Mouse (Mus musculus) adipocyte (in vitro differentiated cells): ENCODE measurements around the gene Nkain2.

ENCODE experiments used
- DNase-seq: peaks from one replicate; pipeline ENCODE4 v3.0.0-alpha.2; 2016; ENCODE audit warnings: low spot score

Gene Nkain2

DNA sequence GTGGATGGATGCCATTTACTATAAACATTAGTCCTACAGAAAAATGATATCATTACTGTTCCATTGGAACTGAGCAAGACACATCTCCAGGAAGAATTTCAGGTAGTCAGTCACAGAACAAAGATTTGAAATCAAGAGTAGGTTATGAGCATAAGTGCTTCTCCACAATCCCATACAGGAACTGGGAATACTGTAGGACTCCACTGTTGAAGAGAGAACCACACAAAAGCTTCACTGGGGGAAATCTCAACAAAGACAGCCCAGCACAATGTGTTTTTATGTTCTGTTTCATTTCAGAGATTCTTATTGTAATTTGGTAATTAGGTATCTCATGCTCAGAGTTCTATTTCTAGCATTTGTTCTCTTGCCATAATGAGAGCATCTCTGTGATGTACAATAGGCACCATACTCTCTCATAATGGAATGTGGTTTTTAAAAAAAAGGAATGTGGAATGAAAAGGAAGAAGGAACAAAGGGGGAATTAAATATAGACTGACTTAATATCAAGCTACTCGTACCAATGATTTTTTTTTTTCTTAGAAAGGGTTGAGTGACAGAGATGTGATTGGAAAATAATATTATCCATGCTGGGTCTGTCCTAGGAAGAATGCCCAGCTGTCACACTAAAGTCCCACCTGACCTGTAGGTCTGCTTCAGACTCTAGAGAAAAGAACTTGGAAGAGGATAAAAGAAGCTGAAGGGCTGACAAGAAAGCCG is 313.5 kb downstream of the Nkain2 start:
- no peak for DNase-seq

DNA sequence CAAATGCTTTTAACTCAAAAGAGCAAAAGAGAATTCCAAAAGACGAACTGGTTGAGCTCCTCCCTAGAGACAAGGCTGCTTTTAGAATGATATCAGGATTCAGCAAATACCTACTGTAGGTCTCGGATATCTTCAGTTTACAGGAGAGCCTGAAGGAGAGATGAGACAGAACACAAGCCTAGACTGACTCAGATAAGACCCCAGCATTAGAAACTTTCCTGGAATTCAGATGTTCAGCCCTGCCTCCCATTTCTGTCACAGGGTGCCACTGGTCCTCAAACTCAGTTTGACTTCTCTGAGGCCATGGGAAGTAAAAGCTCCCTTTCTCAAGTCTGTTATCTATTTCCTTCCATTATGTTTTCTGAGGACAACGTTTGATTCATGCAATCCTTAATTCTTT is 332.6 kb downstream of the Nkain2 start:
- DNase-seq: no peak

DNA sequence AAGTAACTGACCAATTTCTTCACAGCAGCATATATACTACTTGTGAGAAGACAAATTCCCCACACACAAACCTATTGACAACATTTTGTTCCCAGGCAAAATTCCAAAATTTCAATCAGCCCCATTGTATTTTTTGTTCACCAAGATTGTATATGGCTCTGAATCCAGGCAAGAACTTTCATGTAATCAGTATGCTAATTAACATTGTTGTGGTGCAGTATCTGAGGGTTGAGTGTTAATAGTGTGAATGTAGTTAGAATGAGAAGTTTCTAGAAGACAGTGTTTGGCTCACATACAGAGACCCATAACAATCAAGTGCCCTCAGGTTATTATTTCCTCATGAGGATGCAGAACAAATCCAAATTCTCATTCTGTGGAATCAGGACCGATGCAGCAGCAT is 354.2 kb downstream of the Nkain2 start:
- DNase-seq: no peak

DNA sequence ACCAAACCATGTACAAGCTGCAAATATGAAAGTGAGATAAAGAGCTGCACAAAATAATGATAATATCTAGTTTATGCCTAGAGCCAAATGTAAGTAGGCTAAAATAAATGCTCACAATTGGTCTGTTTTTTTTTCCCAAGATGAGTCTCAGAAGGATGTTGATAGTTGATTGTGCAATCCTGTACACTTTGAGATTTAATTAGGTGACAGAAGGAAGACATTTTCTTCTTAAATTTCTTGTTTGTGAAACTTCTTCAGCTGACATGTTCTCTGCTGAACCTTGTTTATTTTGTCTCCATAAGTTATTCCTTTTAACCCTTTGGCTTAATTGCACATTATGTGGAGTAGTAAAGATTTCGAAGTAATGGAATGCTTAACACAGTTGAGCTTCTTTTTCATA is 379.4 kb downstream of the Nkain2 start:
- no peak for DNase-seq

DNA sequence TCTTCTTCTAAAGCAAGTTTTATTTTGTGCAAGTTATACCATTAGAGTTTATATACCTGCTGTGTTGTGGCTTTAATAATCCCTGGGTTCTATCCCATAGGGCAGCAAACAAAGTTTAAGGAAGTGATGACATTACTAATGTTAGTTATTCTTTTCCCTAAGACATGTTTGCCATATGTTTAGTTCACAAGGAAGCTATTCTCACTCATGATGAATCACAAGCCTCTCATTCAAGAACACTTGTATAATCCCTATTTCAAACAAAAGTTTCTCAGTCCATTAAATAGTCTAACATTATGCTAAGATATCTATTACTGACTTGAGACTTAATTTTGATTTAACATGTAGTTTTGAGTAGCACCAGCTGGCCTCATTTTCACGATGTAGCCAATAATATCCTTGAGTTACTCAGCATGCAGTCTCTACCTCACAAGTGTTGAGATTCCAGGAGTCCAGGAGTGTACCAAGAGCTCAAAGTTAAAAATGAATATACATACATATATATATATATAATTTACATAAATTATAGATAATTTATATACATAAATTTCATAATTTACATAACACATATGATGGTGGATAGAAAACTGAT is 395.6 kb downstream of the Nkain2 start:
- DNase-seq: no peak

DNA sequence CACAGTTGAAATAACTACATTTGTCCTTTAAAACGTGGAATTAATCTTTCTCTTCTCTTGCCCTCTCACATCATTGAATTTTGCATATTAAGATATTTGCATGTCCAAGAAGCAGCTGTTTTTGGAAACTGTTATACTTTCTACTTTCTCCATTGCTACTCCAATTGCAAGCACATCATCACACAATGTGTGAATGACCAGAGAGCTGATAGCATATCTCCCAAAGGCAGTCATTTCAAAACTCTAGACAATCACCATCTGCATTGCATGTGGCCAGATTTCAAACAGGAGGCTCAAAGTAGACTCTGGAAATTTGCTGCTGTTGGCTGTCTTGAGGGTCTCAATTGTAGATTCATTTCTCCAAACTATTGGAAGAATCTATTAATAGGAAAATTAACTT is 396.7 kb downstream of the Nkain2 start:
- no peak for DNase-seq

DNA sequence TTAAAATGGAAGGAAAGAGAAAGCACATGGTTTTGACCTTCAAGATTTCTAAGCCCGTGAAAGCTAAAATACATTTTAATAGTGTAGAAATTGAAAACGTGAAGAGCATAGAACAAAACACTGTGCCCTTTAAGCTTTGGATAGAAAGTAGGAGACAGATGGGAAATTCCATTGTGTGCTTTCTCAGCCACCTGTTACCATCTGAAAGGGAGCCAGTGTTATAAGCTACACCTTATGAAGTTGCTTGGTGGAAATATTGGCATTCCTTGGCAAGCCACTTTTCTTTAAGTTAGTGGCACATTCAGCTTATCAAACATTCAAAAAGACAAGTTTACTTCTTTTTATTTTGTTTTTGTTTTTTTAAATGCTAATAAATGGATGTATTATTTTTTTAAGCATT is 427.5 kb downstream of the Nkain2 start:
- DNase-seq: no peak

DNA sequence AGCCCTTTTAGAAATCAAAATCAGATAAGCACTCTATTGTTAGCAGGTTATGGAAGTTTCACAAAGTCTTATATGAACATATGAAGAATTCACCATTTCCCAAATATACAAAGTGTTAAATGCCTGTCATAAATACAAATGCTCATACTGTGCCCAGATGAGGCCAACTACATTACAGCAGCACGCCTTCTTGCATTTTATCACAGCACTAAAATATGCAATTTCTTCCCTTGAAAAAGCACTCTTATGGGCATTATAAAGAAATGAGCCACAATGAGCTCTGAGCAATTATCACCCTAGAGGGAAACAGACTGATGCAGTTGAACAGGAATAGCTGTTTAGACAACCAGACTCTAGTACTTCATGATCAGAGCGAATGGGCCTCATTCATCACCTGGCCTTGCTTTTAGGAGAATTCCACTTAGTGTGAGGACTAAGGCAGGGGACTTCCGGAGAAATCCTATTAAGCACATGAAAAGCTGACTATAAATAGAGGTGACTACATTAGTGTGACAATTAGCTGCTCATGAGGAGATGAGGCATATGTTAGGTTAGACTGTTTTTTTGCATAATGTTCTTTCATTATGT is 450.2 kb downstream of the Nkain2 start:
- DNase-seq: no peak

DNA sequence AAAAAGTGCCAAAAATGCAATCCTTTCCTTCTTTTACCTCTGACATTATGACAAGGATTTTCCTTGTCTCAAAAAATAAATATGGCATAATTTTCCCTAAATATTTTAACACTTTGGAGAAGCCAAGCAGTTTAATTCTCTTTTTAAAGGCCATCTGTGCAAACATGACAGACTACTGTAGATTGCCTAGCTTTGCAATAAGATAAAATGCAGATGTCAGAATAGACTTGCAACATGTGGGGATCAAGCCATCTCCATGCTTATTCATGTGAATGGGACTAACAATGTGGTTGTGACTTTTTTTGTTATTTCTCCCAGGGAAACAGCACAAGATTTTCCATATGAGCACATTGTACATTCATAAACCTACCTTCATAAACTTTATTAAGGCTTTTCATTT is 476.0 kb downstream of the Nkain2 start:
- no peak for DNase-seq

DNA sequence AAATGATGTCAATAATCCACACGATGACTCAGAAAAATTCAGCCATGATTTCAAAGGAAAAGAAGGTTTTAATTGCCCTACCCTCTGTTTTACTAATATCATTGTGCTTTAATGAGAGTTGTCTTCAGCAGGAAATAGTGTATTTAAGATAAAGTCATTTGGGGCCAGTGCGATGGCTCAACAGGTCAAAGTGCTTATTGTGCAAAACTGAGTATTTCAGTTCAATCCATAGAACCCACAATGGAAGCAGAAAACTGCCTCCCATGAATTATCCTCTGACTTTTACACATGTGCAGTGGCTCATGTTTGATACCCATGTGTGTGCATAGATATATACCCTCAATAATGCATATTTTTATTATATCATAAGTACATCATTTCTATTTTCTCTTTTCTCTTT is 478.9 kb downstream of the Nkain2 start:
- DNase-seq: no peak

DNA sequence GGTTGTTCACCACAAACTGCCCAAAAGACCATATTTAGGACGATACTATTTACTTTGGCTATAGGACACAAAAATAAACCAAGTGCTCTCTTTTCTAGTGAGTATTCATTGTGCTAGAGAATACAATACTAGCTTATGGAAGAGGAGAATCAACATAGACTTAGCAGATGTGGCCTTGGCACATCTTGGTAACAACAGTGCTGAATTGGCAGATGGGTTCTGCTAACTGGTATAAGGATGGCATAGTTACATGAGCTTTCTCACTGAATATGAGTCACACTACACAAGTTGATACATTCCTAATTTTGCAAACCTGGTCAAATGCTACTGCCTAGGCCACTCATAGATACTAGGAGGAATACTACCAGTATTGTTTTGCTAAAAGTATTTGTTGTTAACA is 489.3 kb downstream of the Nkain2 start:
- no peak for DNase-seq

DNA sequence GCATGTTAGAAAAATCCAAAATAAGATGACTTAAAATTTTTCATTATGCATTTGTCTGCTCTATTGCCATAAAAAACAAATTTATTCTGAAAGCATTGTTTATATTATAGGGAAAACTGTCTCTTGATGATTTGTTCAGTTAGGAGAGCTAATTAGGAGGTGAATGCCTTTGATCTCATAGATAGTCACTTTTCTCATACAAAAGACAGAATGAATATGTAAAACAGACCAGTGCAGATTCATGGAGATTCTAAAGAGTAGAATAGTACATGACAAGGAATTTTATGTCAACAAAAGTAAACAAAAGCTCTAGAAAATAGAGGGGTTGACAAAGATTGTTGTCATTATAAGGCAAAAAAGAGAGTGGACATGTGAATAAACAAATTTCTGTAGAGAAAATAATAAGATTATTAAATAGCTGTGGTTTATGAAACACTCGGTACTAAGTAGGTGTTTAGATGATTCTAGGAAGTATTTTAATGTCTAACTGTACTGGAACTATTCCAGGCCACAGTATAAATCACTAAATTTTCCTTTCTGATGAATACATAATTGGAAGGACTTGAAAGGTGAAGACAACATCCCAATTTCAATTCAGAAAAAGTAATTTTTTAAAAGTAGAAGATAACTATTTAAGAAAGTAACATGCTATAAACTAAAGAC is 496.3 kb downstream of the Nkain2 start:
- DNase-seq: no peak

DNA sequence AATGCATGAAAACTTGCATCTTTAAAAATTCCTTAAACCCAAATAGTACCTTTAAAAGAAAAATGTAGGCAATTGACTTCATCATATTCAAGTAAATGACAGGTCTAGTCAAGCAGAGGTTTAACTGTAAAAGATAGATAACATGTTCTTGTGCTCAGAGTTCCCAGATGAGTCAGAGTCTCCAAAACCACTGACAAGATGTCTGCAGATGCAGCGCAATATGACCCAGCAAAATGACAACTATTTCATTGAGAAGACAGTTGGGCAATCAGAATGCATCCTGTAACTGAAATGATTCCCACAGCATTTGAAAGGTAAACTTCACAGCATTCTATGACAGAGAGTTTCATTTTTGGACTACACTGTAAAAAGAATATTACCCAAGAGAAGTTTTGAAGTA is 496.9 kb downstream of the Nkain2 start:
- no peak for DNase-seq

DNA sequence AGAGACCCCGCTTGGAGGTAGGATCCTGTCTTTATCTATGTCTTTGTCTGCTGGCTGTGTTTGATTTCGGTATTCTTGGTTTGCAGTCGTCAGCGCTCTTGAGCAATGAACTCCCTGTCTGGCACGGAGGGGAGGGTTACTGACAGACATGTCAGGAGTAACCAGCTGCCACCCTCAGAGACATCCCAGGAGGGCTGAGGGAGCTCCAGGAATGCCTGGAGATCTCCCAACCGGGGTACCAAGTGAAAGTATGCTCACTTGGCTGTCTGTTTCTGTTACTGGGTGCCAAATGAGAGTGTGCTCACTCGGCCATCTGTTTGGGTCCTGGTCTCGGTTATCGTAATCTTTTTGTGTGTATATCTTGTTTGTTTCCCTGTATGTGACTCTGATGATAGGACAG is 577.5 kb downstream of the Nkain2 start:
- no peak for DNase-seq

DNA sequence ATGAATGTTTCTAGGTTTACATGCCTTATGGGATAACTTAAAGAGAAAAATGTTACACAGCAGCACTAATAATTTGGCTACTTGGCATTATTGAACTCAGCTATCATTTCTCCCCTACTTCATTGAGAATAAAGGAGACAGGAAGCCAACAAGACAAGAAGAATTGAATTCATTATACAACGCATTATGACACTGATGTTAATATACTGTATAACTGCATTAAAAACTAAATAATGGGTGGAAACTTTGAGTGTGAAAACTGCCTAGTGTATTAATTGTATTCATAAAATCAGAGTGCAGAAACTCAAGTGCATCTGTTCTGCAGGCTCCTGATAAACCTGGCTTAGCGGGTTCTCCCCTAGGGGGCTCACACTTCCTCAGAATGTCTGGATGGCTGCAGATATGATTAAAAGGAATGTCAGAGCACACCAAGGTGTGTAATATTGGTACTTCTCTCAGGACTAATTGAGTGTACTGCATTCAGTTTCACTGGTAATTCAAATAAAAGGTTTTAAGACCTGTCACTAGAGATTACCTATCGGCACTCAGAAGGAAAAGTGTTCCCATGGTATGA is 589.2 kb downstream of the Nkain2 start:
- DNase-seq: no peak

DNA sequence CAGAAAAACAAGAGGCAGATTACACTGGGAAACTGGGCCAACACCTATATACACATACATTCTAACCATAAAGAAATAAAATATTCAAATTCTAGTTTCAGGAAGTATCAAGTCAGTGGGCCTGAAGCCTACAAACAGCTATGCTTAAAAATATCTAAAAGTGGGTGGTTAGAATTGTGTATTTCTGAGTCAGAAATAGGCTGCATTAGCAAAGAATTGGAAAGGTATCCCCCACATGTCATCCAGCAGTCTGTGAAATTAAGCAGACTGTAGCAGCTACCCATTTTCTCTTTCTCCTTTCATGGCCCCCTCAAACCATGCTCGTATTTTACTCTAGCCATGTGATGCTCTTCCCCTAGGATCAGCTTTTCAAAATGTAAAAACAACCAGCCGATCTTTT is 599.8 kb downstream of the Nkain2 start:
- DNase-seq: no peak

DNA sequence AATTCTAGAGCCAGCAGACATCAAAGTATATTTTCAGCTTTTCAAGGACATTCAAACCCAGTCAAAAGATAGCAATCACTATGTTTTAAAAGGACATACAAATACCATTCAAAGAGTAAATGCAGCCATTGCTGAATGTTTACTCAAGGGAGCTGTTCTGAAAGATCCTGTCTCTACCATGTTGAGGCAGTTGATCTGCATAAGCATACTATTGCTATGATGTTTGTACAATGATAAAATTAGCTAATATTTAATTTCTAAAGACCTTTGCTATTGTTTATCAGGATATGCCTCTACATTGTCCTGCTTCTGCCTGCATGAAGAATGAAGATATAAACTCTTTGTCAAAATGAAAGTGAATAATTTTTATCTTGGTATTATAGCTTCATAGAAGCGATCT is 606.6 kb downstream of the Nkain2 start:
- DNase-seq: no peak

DNA sequence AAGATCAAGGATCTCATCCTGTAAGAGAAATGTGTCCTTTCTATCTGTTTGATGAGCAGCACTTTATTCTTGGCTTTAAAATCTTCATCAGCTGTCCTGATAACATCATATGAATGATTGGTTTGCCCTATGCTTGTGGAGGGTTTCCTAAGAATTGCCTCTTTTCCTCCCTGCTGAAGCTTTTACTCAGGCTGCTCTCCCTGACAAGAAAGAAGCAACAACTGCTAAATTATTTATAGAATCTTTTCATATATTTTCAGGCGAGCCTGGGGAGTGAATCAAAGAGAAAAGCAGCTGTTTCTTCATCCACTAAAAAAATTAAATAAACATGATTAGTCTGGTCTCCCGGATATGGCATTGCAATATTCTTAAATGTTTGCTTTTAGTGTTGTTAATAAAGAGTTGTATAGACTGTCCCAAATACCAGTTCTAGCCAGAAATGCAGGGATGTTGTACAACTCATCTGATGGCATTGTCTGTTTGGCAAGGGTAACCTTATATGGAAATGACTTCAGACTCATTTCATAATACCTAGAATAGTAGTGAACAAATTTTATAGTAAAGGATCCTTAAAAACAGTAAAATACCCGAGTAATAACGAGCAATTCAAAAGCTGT is 646.9 kb downstream of the Nkain2 start:
- DNase-seq: no peak

DNA sequence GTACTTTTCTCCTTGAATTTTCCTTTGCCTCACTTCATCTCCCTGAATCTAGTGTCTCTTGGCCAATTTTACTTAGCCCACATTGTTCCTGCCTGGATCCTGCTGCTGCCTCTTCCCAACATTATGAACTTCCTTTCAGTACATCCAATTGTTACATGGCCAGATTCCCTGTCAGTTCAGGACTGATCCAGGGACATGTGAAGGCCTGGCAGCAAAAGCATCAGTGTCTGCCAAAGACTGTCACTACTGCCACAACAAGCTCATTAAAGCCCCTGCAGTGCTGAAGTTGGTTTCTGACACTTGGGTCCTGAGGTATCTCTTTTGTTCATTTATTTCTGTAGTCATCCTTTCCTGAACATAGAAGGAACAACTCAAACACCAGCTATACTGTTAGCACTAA is 649.1 kb downstream of the Nkain2 start:
- peak; percentile 2 for DNase-seq

DNA sequence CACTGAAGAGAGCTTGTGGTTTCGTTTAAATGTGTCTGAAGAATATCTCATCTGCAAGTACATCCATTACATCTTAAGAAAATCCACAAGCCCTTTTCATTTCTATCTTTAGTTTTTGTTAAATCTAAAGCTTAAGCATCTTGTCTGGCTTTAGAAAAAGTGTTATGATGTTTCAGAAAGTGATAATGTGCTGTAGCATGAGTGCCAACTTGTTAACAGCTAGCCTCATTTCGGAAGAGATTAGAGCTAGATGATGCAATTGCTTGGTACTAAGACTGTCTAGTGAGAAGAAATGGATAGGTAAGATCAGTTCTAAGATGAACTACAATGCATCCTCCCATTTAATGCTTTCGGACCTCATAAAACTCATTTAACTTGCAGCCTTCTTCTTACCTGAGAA is 707.3 kb downstream of the Nkain2 start:
- DNase-seq: no peak

DNA sequence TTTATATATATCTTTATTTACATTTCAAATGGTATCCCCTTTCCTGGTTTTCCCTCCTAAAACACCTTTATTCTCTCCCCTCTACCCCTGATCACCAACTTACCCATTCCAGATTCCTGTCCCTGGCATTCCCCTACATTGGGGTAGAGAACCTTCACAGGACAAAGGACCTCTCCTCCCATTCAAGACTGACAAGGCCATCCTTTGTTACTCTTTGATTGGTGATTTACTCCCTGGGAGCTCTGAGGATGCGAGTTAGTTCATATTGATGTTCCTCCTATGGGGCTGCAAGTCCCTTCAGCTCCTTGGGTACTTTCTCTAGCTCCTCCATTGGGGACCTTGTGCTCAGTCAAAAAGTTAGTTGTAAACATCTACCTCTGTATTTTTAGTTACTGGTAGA is 798.9 kb downstream of the Nkain2 start:
- no peak for DNase-seq

DNA sequence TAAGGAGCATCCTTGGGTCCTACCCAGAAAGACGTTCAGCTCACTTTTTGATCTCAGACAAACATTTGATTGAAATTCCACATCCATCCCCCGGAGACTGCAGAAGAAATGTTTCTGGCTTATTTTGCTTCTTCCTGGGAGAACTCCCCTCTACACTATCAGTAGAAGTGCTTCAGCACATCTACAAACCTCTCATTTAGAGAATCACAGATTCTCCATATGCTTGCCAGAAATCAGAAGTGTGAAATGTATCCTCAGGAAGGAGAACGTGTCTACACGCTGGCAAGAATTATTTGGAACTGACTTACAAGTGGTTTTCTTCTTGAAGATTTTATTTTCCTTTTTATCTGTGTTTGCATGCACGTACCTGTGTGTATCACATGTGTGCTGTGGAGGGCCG is 829.9 kb downstream of the Nkain2 start:
- no peak for DNase-seq

DNA sequence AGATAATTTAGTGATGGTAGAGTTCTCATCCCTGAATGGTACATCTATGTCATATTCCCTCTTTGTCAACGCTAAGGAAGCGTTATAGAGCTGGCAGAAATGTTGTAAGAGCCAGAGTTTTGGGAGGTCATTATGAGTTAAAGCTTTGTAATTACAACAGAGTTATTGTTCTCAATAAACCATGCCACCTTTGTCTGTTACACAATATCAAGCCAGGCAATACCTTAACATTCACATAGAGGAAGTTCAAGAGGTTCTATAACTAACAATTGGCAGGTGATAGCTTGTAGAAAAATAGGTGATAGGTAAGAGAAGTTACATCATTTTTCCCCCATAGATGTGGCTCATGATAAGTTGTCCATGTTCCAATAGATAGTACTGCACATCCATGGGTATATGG is 832.0 kb downstream of the Nkain2 start:
- DNase-seq: no peak
